Mouse (Mus musculus): ENCODE measurements at regions not wholly inside any gene's neighbourhood (a gene's known extent, or its start where the extent isn't known, plus 50 kb on each side); places are given as distances from the start of the nearest gene placed in this dataset.

DNA sequence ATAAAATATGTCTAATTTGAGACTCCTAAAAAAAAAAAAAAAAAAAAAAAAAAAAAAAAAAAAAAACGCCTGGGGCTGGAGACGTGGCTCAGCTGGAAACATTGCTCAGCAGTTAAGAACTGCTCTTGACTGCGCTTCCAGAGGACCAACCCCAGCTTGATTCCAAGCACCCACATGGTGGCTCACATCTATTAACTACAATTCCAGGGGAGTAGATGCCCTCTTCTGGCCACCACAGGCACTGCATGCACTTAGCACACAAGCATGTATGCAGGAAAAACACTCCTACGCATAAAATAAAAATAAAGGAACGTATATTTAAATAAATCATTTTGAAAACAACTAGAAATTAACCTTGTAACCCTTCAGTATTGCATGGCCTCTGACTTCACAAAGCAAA lies 87.3 kb upstream of the Srd5a2 start:
- TF ChIP-seq CTCF (IDR thresholded peaks at IDR 0.05; ENCODE audit: borderline replicate concordance, control insufficient read depth, extremely low read depth, insufficient read depth, low read length, poor library complexity) (no peak), POLR2A (IDR thresholded peaks at IDR 0.05; ENCODE audit: control insufficient read depth, extremely low read depth, insufficient read depth, low read length, poor library complexity) (no peak)
